In the genomic region with DNA sequence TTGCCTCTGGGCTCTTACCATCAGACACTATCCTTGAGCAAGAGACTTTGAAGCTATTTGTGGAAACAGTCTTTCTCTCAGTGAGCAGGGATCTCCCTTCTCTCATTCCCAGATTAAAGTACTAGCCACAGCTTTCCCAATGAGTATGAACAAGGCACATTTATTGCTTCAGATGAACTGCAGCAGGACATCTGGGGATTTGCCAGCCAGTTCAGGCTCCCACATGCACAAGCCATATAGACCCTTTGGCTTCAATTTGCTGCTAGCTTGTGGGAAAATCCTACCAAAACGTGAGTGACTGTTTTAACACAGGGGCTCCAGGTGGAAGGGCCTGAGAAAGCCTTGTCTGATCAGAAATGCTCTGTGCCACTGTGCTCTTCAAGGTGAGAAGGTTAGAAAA, we compare ENCODE assay signal across 18 mouse cellular contexts.
A peak's percentile ranks its signal among the peaks of the same experiment; 100 is the strongest.
DNase-seq lines count a peak whose midpoint lies in the region; TF ChIP-seq lines count a peak whose summit lies in the region.
"Had no signal": no experiment of that assay in that cellular context is flagged by ENCODE, and none has a peak within 500 bp of the region (broad histone marks: within the 10 kb centered on the region; RNA-seq: fewer than 3 reads in every experiment).

No protein-coding gene starts in this region.

- intact Hi-C loops in left cerebral cortex, postnatal 4 days (cut with DNase I): no loop called here
- intact Hi-C loops in left cerebral cortex, adult 2 months (cut with DNase I): no loop called here

- DNase-seq in cerebellum, postnatal 10 days: peak; percentile 52 to 67
- no peak for DNase-seq in cerebellum, adult 2 months
- peak; percentile 42 to 45 for DNase-seq in cerebellum, postnatal 14 days
- DNase-seq in cerebellum, adult 9-10 months: no peak
- DNase-seq in left cerebral cortex, postnatal 4 days: peak; percentile 12
- DNase-seq in left cerebral cortex, adult 2 months (ENCODE audit: extremely low spot score in 1 of 2, low spot score in 2 of 2): no peak
- DNase-seq: adrenal gland, adult 2 months; adrenal gland, adult 8-10 months; adrenal gland, postnatal 10 days; adrenal gland, postnatal 14 days; adrenal gland, postnatal 25 days; adrenal gland, postnatal 36 days; B cell, adult 2 months; cerebellum, adult 11 months; cerebellum, adult 11-12 months; cerebellum, adult 18-20 months had no signal

- no peak for TF ChIP-seq CTCF in cerebellum, adult 2 months (IDR thresholded peaks at IDR 0.05; ENCODE audit: borderline replicate concordance, insufficient read depth, low read depth, low read length)
- TF ChIP-seq CTCF in left cerebral cortex, adult 2 months (IDR thresholded peaks at IDR 0.05): no peak

- WGBS in cerebellum, adult 2 months: 3% methylated on average over 1 of the region's 1 CpGs

- H3K27me3 ChIP-seq in cerebellum, adult 2 months (ENCODE audit: control insufficient read depth, insufficient read depth, low read length): no peaks in the 10 kb centered on the region
- H3K27me3 ChIP-seq: CH12.LX, Patski had no signal

- TF ChIP-seq POLR2A in cerebellum, adult 2 months (IDR thresholded peaks at IDR 0.05; ENCODE audit: borderline replicate concordance, insufficient read depth, low read length): no peak

- H3K4me1 ChIP-seq in cerebellum, adult 2 months (ENCODE audit: control insufficient read depth, insufficient read depth, low read length): no peaks in the 10 kb centered on the region

- no peak overlapping the region for H3K4me3 ChIP-seq in cerebellum, adult 2 months (replicated peaks; ENCODE audit: insufficient read depth, low read depth, low read length)
- H3K4me3 ChIP-seq in left cerebral cortex, adult 2 months: no peak overlapping the region

- H3K27ac ChIP-seq in cerebellum, adult 2 months (ENCODE audit: insufficient read depth, low read length): no peak overlapping the region
- H3K27ac ChIP-seq in left cerebral cortex, adult 2 months: no peak overlapping the region

Comparison
In these comparisons a context has a peak if more than half of its experiments do, and no peak if none do; other contexts are left out.
1. DNase-seq: peak in cerebellum, postnatal 10 days (2 of 2), cerebellum, postnatal 14 days (2 of 2) and left cerebral cortex, postnatal 4 days (single experiment); none in cerebellum, adult 2 months (0 of 2), cerebellum, adult 9-10 months (single experiment) and left cerebral cortex, adult 2 months (0 of 2).